Mouse (Mus musculus) yolk sac, embryonic 10.5 days (tissue): ENCODE measurements at regions not wholly inside any gene's neighbourhood (a gene's known extent, or its start where the extent isn't known, plus 50 kb on each side); places are given as distances from the start of the nearest gene placed in this dataset.

Experiments used
- DNase-seq: peaks from one replicate; pipeline ENCODE4 v3.0.0-alpha.2; 2017; ENCODE audit warnings: low spot score

GRCm38 (mm10) chr14:58967975-58968374 is 174.7 kb downstream of the 1700129C05Rik start:
- DNase-seq = no peak

GRCm38 (mm10) chr14:58967163-58967562 is 175.5 kb downstream of the 1700129C05Rik start:
- no peak for DNase-seq

GRCm38 (mm10) chr14:58944958-58945357 is 197.7 kb downstream of the 1700129C05Rik start:
- no peak for DNase-seq

GRCm38 (mm10) chr14:58943267-58943765 is 199.4 kb downstream of the 1700129C05Rik start:
- no peak for DNase-seq

- DNase-seq = no peak
Observed at GRCm38 (mm10) chr14:58939086-58939485, 203.6 kb downstream of the 1700129C05Rik start.

DNA sequence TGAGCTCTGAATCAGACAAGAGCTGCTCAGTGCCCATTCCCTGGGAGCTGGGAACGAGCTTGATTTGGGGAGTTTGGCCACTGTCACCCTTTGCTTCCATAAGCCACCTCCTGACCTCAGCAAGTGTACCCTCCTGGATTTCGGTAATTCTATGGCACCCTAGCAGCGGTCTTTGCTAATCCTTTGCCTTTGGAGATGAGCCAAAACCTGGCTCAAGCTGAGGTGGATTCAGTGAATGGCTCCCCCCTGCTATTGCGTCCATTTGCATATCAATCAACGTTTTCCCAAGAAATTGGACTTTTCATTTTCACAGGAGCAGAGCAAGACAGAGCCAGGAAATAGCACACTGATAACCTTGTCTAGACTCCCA is 204.1 kb downstream of the 1700129C05Rik start:
- no peak for DNase-seq

- peak; percentile 1 for DNase-seq
Observed at GRCm38 (mm10) chr14:58937791-58938600, 204.7 kb downstream of the 1700129C05Rik start.

GRCm38 (mm10) chr14:58937331-58937730 is 205.4 kb downstream of the 1700129C05Rik start:
- DNase-seq = peak; percentile 3

GRCm38 (mm10) chr14:58936131-58936530 is 206.6 kb downstream of the 1700129C05Rik start:
- DNase-seq = no peak

GRCm38 (mm10) chr14:58917853-58918252 is 224.8 kb downstream of the 1700129C05Rik start:
- no peak for DNase-seq

DNA sequence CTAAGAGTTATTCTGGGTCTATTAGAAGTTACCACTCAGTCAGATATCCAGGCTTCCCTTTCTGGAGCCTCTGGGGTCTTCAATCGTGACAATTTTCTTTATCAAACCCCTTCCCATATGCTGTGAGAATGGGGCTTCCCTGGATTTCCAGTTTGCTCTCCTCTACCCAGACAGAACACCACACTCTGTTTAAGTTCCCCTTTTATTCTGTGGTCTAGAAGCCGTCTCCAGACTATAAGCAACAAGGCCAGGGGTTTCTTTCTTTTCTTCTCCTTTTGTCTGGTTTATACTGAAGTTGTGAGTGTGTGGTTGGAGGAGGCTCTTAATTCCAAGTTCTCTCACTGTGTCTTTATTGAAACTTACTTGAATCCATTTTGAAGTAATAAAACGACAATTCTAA is 225.5 kb downstream of the 1700129C05Rik start:
- no peak for DNase-seq

DNA sequence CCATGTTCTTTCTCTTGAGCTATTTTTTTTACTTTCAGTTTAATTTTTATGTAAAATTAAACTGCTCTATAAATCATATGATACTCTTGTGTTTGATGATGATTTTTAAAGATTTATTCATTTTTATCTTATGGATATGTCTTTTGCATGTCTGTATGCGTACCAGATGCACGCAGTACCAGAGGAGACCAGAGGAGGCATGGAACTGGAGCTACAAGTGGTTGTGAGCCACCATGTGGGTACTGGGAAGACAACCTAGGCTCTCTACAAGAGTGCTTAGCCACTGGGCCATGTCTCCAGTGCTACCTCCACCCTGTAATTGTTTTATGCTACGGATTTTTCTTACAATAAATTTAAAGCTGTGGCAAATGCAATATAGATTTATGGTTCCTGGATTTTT is 227.8 kb downstream of the 1700129C05Rik start:
- DNase-seq = no peak

- no peak for DNase-seq
Observed at GRCm38 (mm10) chr14:58910846-58911245, 231.8 kb downstream of the 1700129C05Rik start.

- DNase-seq = no peak
Observed at GRCm38 (mm10) chr14:58907932-58908331, 234.8 kb downstream of the 1700129C05Rik start.

- DNase-seq = no peak
Observed at GRCm38 (mm10) chr14:58907359-58907758, 235.3 kb downstream of the 1700129C05Rik start.

- DNase-seq = no peak
Observed at GRCm38 (mm10) chr14:58906631-58907030, 236.1 kb downstream of the 1700129C05Rik start.

- DNase-seq = no peak
Observed at GRCm38 (mm10) chr14:58868176-58868949, 274.3 kb downstream of the 1700129C05Rik start.

DNA sequence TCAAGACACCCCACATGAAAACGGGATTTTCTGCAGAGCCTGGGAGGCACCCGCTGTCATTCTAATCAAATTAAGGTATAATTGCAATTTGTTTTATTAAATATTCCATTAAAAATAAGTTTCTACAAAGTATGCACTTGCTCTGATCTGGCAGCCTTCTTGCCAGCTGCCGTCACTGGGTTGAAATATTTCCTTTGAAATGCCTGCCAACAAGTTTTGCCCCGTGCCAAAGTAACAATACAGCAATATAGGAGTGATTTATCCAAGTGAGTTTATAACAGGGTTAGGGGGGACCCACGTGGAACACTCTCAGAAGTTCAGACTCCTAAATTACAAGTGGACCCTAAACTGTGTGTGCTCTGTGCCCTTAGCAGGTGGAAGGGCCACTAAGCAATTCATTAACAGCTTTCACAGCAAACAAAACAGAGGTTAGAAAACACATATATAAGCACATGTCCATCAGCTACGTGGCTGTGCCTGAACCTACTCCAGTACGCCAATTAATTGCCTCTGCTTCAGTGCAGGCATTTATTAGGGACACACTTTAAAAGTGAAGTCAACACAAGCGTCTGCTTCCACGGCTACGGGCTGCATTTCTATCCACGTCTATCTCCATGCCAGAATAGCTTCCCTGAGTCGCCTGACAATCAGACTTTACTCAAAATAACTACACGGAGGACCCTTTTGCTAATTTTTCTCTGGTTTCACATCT is 275.1 kb downstream of the 1700129C05Rik start:
- DNase-seq = no peak

DNA sequence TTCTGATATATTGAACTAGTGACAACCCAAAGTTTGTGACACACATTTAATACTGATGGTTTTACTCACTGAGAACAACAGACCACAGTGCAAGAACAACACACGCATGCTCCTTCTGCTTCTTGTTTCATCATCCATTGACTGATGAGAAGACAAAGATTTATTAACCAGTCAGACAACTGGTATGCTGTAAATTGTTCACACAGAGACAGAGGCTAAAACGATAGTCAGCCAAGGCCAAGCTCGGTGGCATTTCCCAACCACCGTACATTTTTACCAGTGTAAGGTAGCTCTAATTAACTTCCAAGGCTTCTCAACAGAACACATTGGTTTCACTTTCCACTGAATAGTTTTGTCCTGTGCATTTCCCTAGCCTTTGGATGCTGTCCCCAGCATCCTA is 287.8 kb downstream of the 1700129C05Rik start:
- no peak for DNase-seq

DNA sequence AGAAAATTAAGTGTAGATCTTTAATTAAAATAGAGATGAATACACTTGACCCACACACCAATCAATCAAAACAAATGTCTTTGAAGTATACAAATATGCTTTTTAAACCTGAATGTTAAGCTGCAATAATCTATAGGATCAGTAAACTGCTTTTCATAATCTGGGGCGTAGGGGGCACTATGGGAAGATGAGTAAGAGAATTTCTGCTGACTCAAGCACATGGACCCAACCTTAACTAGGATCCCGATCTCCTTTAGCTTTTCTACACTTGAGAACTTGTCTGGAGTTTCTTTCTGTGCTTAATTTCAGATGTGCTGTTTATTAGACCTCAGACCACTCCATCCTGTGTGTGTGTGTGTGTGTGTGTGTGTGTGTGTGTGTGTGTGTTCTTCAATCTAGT is 298.1 kb downstream of the 1700129C05Rik start:
- DNase-seq = no peak

DNA sequence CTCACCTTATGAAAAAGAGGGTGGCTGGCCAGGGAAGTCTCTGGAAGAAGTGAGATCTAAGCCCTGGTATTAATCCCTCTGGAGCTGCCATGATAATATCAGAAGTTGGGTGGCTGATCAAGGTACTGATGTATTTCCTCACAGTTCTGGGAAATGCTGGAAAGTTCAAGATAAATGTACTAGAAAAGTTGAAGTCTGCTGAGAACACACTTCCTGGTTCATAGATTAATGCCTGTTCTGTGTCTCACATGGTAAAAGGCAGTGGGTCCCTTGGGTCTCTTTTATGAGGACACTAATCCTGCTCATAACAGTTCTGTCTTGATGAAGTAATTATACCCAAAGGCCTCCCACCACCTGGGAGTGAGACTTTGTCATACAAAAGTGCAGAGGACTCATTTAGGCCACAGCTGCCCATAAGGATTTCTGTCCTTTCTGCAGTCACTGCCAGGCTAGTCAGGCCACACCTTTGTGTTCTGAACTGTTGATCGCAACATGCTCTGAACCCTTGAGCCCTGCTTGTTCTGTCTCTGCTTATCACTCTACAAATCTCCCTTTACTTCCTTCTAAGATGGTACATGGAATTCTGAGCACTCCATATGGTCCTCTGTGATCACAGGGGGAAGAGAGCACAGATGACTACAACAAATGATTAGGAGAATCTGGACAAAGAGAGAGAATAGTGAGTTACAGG is 300.4 kb downstream of the 1700129C05Rik start:
- no peak for DNase-seq

DNA sequence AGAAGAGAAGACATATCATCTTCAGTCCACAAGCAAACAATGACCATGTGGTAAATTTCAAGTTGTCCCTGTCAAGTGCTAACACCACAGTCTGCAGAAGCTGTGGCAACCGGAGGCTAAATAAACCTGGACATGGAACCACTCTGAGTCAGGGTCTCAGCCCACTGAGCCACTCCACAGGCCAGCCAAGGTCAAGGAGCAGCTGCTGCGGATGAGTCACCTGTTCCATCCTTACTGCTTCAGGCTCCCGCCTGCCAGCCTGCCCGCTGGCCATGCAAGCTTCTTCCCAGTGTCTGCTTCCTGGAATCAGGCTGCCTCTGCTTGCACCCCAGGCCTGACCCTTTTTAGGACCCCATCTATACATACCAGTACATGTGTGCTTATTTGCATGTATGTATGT is 319.8 kb downstream of the 1700129C05Rik start:
- DNase-seq = no peak
